Mouse (Mus musculus): ENCODE data around the gene Cyp2u1.

The Cyp2u1 gene

GRCm38 (mm10) chr3:131307811-131308210 is 4.8 kb upstream of the Cyp2u1 start:
- in situ Hi-C loops (cut with MboI, MseI) = no loop called here

DNA sequence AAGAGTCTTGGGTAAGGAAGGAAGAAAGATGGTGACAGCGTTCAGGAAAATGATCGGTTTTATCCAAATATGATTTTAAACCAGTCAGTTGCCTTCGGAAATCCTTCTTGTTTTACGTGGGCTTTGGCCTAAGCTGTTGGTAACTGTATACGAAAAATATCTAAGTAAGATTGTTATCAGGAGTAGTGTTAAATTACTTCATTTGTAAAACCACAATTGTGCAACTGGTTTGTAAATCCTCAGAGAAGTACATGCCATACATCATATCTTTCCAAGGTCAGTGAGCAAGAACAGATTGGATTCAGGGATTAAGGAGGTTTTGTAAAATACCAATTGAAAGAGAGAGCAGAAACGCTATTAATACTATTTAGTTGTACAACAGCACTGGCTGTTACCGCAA is 3.2 kb upstream of the Cyp2u1 start:
- in situ Hi-C loops (cut with MboI, MseI) = no loop called here

DNA sequence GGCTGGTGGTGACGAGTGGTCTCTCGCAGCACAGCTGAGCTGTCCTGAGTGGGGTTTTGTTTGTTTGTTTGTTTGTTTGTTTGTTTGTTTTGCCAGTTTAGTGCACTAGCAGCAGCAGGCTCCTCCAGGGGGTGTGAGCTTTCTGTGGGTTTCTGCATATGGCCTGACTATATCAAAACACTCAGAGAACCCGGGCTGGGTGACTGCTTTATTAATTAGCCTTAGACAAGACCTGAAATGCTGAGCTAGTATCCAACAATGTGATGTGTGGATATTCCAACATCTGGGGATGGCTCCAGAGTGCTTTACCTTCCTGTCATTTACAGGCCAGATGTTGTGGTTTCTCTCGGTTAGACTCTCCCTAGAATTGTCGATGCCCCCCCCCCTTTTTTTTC is 290 bp upstream of the Cyp2u1 start:
- in situ Hi-C loops (cut with MboI, MseI) = no loop called here

GRCm38 (mm10) chr3:131299908-131300307 is 3.1 kb downstream of the Cyp2u1 start:
- in situ Hi-C loops (cut with MboI, MseI) = loop anchor here (5.0 kb wide), 1 partner anchor 52 kb away; no protein-coding TSS in a partner anchor

GRCm38 (mm10) chr3:131299078-131299477 is 3.9 kb downstream of the Cyp2u1 start:
- in situ Hi-C loops (cut with MboI, MseI) = loop anchor here (5.0 kb wide), 1 partner anchor 53 kb away; no protein-coding TSS in a partner anchor

GRCm38 (mm10) chr3:131296893-131297292 is 6.1 kb downstream of the Cyp2u1 start:
- in situ Hi-C loops (cut with MboI, MseI) = loop anchor here (5.0 kb wide), 1 partner anchor 55 kb away; no protein-coding TSS in a partner anchor

DNA sequence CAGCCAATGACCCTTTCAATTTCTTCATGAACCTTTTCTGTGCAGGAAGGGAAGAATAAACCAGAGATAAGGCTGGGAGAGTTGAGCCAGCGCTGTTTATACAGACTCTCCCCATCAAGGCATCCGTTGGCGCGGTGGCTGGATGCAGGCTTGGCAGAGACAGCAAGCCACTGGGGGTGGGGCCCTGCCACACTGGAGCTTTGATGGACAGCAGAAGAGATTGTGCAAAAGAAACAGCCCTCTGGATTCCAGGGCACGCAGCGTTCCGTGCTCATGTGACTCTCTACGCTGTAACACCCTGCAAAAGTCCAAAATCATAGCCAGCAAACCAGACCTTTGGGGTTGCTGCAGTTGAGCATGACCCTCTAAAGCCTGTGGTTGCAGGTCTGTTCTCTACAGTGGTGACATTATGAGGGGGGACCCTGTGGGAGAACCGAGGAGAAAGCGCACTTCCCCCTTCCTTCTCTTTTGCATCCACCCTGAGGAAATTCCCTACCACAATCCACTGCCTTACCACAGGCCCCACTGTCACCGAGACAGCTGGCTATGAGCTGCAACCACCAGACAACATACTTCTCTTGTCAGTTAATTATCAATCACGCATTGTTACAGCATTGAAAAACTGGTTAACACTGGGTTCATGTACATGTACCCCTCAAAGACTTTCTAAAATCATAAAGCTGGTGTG is 7.4 kb downstream of the Cyp2u1 start:
- in situ Hi-C loops (cut with MboI, MseI) = loop anchor here (5.0 kb wide), 1 partner anchor 57 kb away; no protein-coding TSS in a partner anchor

- in situ Hi-C loops (cut with MboI, MseI) = no loop called here
Measured at GRCm38 (mm10) chr3:131294503-131294902, 8.5 kb downstream of the Cyp2u1 start.

DNA sequence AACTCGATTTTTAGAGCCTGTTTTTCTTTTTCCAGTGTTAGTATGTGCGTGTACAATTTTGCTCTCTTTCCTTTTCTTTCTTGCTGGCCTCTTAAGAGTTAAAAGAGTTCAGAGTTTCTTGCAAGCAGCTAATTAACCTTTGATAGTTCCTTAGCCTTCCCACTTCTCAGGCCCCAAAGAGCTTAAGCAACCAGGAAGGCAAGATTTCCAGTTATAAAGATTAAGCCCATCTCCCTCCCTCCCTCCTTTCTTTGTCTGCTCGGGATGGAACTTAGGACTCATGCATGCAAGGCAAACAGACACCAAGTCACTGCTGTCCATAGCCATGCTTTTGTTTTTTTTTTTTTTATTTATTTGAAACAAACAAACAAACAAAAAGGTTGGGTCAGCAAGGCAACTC is 10.1 kb downstream of the Cyp2u1 start:
- in situ Hi-C loops (cut with MboI, MseI) = no loop called here

- in situ Hi-C loops (cut with MboI, MseI) = no loop called here
Measured at GRCm38 (mm10) chr3:131292349-131292748, 10.7 kb downstream of the Cyp2u1 start.

GRCm38 (mm10) chr3:131291890-131292289 is 11.1 kb downstream of the Cyp2u1 start:
- in situ Hi-C loops (cut with MboI, MseI) = no loop called here

- in situ Hi-C loops (cut with MboI, MseI) = no loop called here
Measured at GRCm38 (mm10) chr3:131274151-131274550, 28.9 kb downstream of the Cyp2u1 start.

GRCm38 (mm10) chr3:131272374-131273100 is 30.5 kb downstream of the Cyp2u1 start:
- in situ Hi-C loops (cut with MboI, MseI) = no loop called here

DNA sequence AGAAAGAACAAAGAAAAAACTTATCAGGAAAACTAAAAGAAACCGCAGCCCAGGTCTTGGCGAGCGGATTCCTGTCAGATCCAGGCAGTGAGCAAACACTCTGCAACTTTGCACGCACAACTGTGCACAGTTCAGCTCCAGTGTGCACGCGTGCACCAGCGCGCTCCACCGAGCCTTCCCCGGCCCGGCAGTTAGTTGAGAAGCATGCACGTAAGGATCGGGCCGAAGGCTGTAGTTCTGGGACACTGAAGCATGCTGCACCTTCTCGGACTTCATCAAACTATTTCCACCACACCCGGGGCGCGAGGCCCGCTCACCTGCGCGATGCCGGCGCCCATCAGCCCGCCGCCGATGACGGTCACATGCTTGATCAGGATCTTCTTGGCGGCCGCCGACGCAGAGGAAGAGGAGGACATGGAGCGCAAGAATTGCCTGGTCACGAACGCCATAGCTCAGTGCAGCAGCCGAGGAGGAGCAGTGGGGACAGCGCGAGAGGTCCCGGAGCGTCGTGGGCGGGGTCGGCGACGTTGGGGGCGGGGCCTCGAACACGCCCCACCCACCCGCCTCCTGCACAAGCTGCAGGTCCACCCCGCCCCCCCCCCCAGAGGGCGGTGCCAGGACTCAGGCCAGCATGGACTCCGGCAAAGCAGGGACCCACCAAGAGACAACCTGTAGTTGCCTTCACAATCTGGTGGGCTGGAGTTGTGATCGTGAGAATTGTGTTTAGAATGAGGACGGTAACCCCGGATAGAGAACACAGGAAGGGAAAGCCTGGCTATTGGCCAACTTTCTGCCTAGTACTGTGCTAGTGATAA is 31.3 kb downstream of the Cyp2u1 start, which contains the start of gene Hadh:
Hadh (minus strand) TSS at position 543 of the 815 bp plus-strand sequence.
- in situ Hi-C loops (cut with MboI, MseI) = no loop called here

GRCm38 (mm10) chr3:131271157-131271556 is 31.9 kb downstream of the Cyp2u1 start:
- in situ Hi-C loops (cut with MboI, MseI) = no loop called here

DNA sequence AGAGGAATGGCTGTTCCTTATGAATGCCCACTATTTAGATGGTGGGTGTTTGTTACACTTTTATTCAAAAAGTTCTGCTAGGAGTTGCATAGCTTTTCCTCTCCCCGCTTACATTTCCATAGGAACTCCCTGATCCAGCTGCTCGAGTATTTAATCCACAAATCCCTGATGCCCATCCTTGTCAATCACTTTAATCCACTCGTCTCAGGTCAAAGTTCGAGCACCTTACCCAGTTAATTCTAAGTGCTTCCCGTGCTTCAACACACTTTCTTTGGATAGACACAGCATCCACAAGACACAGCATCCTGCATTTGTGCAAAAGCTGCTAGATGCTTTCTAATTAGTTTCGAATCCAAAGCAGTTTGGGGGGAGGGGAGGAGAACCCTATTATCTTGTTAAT is 32.6 kb downstream of the Cyp2u1 start:
- in situ Hi-C loops (cut with MboI, MseI) = no loop called here

DNA sequence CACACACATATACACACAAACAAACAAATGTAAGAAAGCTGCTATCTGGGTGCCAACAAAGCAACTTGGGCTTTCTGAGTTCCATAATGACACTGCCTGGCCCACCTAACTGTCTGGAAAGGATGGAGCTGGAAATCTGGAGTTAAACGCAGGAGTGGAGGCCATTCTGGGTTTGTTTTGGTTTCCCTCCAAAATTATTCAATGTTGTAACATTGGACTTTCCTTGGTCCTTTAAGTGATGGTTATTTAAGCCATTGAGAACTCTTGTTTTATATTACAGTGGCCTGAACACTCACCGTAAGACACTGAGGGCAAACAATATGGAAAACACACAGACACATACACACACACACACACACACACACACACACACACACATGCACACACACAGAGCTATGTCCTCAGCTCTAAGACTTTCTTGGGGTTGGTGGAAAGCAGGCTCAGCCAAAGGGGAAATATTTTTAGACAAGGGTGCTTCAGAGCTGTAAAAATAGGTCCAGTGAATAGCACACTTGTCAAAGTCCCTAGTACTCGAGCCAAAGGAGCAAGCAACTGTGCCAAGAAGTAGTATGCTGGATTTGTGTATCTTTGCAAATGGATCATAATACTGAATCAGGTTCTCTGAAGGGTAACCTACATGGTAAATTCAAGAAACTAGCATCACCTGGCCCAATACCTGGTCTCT is 36.5 kb downstream of the Cyp2u1 start:
- in situ Hi-C loops (cut with MboI, MseI) = no loop called here

GRCm38 (mm10) chr3:131265516-131265915 is 37.5 kb downstream of the Cyp2u1 start:
- in situ Hi-C loops (cut with MboI, MseI) = no loop called here

DNA sequence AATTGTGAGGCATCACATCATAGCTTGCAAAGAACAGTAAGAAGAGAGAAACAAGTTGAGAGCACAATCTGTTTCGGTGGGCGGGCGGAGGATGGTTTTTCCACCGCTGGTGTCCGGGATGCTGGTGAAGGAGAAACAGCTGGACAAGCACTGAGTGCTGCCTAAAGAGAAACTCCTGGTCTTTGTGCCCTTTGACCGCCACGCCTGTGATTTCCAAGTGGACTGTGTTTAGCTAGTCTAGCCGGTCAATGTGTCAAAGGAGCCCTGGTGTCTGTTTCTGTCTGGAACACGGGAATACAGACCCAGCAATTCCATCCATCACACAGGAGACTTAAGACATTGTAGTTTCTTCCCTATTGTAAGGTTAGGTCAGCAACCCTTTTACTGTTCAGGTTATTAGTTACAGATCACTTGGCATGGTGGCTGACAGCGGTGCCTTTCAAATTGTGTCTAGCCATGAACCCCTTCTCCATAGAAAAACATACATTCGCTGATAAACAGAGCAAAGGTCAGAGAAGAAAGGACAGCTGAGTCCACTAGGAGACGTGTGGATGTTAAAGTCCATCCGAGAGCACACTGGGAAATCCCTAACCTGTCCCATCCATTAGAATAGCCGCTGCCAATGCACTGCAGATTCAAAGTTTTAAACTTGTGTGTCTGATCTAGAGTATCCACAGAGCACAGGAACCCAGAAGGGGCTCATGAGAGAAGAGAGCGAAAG is 39.1 kb downstream of the Cyp2u1 start:
- in situ Hi-C loops (cut with MboI, MseI) = no loop called here

DNA sequence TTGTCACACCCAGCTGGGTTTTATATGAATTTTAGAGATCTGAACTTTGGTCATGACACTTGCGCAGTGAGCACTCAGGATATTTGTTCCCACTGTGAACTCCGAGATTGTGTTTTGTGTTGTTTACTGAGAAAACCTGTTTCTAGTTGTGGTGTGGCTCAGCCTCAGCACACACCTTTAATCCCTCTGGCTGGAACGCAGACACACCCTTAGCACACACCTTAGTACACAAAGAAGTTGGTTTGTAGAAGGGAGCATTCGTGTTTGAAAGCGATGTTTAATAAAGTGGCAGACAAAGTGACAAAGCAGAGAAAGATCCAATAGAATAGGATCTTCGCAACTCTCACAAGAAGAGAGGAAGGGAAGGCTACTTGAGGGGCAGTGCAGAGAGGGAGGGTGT is 42.6 kb downstream of the Cyp2u1 start:
- in situ Hi-C loops (cut with MboI, MseI) = no loop called here

Data from T-helper 1 cell (primary cell).